Mouse (Mus musculus) retina, postnatal 7 days (tissue): ENCODE results near the gene Higd1c.
A peak's percentile ranks its signal among the peaks of the same experiment; 100 is the strongest.
"Not testable (repeated sequence)": the region's sequence is repeated elsewhere in the genome, so short reads cannot be mapped to it uniquely, and the experiment has no call there.

Source experiments
- DNase-seq: peaks from one replicate; pipeline ENCODE4 v3.0.0-alpha.2; 2012; ENCODE audit warnings: low read depth, low spot score

Gene Higd1c

GRCm38 (mm10) chr15:100410918-100411672 is 46.8 kb downstream of the Higd1c start:
- DNase-seq: no peak

GRCm38 (mm10) chr15:100411731-100412130 is 47.4 kb downstream of the Higd1c start:
- DNase-seq: no peak

GRCm38 (mm10) chr15:100413306-100413705 is 49.0 kb downstream of the Higd1c start:
- no peak for DNase-seq

GRCm38 (mm10) chr15:100414011-100414410 is 49.7 kb downstream of the Higd1c start:
- no peak for DNase-seq

GRCm38 (mm10) chr15:100414942-100415341 is 50.6 kb downstream of the Higd1c start:
- no peak for DNase-seq

GRCm38 (mm10) chr15:100415684-100416083 is 51.3 kb downstream of the Higd1c start:
- DNase-seq: no peak

- no peak for DNase-seq
Observed at GRCm38 (mm10) chr15:100417854-100418450, 53.6 kb downstream of the Higd1c start.

GRCm38 (mm10) chr15:100419311-100419710 is 55.0 kb downstream of the Higd1c start:
- no peak for DNase-seq

GRCm38 (mm10) chr15:100419901-100420745 is 55.8 kb downstream of the Higd1c start:
- DNase-seq: no peak

GRCm38 (mm10) chr15:100421059-100421757 is 56.9 kb downstream of the Higd1c start:
- DNase-seq: no peak

- DNase-seq: not testable (repeated sequence)
Observed at GRCm38 (mm10) chr15:100421758-100422197, 57.4 kb downstream of the Higd1c start, which contains the start of gene Gm5475. Gene Gm5475, plus strand, starts transcription at chr15:100422147.

- DNase-seq: no peak
Observed at GRCm38 (mm10) chr15:100422476-100422875, 58.1 kb downstream of the Higd1c start.

- peak; percentile 92 for DNase-seq
Observed at GRCm38 (mm10) chr15:100422899-100423860, 58.8 kb downstream of the Higd1c start.

- DNase-seq: no peak
Observed at GRCm38 (mm10) chr15:100423916-100424315, 59.6 kb downstream of the Higd1c start.

- DNase-seq: no peak
Observed at GRCm38 (mm10) chr15:100424396-100425122, 60.2 kb downstream of the Higd1c start, which contains the start of gene Slc11a2. Gene Slc11a2, minus strand, starts transcription at chr15:100425072.

- DNase-seq: no peak
Observed at GRCm38 (mm10) chr15:100428296-100428905, 64.1 kb downstream of the Higd1c start.

- DNase-seq: no peak
Observed at GRCm38 (mm10) chr15:100429959-100430565, 65.7 kb downstream of the Higd1c start.

GRCm38 (mm10) chr15:100433234-100433633 is 68.9 kb downstream of the Higd1c start:
- DNase-seq: no peak
